Mouse (Mus musculus): ENCODE measurements at regions not wholly inside any gene's neighbourhood (a gene's known extent, or its start where the extent isn't known, plus 50 kb on each side); places are given as distances from the start of the nearest gene placed in this dataset.
A peak's percentile ranks its signal among the peaks of the same experiment; 100 is the strongest.

GRCm38 (mm10) chr12:107723062-107723859, 234.8 kb downstream of the 3110018I06Rik start:
- no peak for DNase-seq (ENCODE audit: low spot score)

- no peak for DNase-seq (ENCODE audit: low spot score)
These were observed 235.5 kb downstream of the 3110018I06Rik start for GRCm38 (mm10) chr12:107723860-107724320.

- DNase-seq (ENCODE audit: low spot score), result no peak
These were observed 236.0 kb downstream of the 3110018I06Rik start for GRCm38 (mm10) chr12:107724467-107724866.

GRCm38 (mm10) chr12:107728865-107729264, 240.4 kb downstream of the 3110018I06Rik start:
- no peak for DNase-seq (ENCODE audit: low spot score)

GRCm38 (mm10) chr12:107729301-107729700, 240.9 kb downstream of the 3110018I06Rik start:
- no peak for DNase-seq (ENCODE audit: low spot score)

GRCm38 (mm10) chr12:107730940-107731339, 242.5 kb downstream of the 3110018I06Rik start:
- DNase-seq (ENCODE audit: low spot score), result no peak

DNA sequence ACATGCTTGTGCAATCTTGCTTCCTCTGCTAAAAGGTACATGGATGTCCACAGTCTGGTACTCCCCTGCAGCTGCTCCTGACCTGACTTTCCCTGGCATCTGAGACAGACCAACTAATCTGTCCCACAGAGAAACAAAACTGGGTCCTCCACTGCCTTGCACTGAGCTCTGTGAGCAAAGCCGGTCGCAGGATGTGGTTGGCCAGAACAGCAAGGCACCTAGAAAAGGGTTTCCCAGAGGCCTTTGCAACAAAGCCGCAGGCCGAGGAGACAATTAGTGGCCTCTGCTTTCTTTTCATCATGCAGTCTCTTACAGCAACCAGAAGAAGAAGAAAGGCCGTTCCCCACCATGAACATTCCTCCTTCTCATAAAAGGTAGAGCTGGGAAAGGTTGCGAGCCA, 246.1 kb downstream of the 3110018I06Rik start:
- no peak for DNase-seq (ENCODE audit: low spot score)

- no peak for DNase-seq (ENCODE audit: low spot score)
These were observed 254.2 kb downstream of the 3110018I06Rik start for GRCm38 (mm10) chr12:107742641-107743040.

DNA sequence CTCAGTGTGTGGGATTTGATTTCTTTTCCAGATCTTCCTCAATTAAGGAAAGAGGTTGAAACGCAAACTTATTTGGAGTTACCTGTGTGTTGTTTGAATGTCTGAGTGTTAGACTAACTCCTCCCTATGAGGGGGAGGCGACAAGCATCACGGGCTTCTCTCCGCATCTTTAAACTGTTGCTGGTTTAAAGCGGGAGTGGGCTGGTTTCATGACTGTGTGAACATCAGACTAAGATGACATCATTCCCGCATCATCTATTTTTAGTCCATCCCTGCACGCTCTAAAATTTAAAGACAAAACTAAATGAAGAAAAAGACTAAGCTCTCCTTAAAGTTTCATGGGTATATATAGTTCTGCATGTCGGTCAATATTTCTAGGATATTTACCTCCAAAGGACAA, 256.4 kb downstream of the 3110018I06Rik start:
- DNase-seq (ENCODE audit: low spot score), result no peak

- no peak for DNase-seq (ENCODE audit: low spot score)
These were observed 254.7 kb downstream of the Bcl11b start for GRCm38 (mm10) chr12:107748481-107749380.

DNA sequence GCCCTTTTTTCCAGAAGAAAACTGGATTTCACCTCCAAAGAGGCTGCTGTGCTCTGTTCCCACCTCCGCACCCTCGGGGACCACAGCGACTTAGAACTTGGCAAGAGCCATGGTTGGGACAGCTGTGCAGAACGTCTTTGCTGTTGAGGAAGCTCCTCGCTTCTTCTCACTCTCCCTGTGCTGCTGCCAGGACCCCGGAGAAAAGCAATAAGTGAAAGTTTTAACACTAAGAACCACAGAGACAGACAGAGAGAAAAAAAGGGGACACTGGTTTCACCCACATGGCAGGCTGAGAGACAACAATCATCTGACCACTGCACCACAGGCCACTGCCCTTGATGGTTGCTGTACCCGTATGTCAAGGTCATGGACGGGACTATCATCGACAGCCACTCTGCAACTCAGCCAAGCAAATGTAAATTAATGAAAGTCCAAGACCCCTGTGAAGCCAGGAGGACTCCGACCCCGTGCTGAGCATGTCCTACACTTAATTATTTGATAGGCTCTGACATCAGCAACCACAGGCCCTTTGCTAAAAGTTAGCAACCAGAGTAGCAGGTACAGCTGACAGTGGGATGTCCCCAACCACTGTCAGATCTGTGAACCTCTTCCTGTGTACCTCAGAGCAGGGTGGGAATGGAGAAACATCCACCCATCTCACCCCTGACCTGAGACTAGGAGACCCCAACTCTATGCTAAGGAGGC, 253.9 kb downstream of the Bcl11b start:
- no peak for DNase-seq (ENCODE audit: low spot score)

GRCm38 (mm10) chr12:107750285-107750927, 253.0 kb downstream of the Bcl11b start:
- DNase-seq (ENCODE audit: low spot score), result no peak

- DNase-seq (ENCODE audit: low spot score), result peak; percentile 42
These were observed 251.3 kb downstream of the Bcl11b start for GRCm38 (mm10) chr12:107752126-107752525.

DNA sequence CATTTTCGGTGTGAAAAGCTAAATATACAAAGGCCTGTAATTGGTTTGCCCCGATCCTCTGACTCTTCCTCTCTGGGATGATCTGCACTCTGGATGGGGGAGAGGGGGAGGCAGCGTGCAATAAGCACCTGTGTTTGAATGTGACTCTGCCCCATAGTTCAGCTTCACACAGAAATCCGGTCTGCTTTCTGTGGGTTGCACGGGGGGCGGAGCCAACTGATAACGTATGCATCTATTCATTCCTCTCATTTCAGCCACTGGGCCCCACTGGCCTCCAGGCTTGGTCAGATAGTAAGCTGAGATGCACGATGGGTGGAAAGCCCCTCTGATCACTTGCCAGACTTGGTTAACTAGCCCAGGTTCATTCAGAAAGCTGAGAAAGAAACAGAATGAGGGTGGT, 250.8 kb downstream of the Bcl11b start:
- DNase-seq (ENCODE audit: low spot score), result no peak

DNA sequence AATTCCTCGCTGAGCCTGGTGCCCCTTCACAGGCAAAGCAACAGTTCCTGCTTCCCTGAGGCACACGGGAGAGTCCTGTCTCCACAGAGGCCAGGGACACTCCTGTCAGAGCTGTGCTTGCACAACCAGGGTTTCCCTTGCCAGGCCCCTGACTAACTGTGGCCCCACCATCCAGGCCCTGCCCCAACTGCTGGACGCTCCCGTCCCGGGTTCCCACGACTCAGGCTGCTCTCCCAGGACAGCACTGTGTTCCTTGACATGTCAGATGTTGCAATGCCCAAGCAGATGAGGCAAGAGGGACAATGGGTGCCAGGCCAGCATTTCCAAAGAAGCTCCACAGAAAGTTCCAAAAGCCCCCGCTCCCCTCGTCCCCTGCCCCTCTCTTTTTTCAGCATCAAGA, 250.4 kb downstream of the Bcl11b start:
- DNase-seq (ENCODE audit: low spot score), result peak; percentile 48

DNA sequence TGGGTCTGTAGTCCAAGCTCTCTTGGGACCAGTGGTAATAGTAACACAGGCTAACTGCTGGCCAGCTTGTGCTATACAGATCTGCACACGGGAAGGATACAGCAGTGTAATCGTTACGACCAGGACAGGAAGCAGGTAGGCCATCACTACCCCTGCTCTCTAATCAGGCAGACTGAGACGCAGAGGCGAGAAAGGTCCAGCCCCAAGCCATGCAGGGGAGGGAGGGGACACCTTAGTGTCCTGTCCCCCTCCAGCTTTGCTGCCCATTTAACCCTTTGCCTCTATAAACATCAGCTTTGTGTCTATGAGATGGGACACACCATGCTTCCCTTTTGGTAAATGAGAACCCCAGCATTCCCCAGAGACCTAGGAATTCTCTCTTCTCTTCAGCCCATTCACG, 249.9 kb downstream of the Bcl11b start:
- DNase-seq (ENCODE audit: low spot score), result no peak

DNA sequence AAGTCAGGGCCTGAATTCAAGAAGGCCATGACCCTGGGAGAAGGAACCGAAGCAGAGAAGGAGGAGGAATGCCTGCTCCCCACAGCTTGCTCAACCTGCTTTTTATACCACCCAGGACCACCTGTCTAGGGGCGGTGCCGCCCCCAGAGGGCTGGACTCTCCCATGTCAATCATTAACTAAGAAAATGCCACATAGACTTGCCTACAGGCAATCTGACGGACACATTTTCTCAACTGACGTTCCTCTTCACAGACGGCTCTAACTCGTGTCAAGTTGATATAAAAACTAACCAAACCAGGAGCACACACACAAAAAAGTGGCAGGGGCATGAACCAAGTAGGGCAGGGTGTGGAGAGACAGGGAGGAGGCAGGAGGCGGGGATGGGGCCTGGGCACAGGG, 248.5 kb downstream of the Bcl11b start:
- no peak for DNase-seq (ENCODE audit: low spot score)

DNA sequence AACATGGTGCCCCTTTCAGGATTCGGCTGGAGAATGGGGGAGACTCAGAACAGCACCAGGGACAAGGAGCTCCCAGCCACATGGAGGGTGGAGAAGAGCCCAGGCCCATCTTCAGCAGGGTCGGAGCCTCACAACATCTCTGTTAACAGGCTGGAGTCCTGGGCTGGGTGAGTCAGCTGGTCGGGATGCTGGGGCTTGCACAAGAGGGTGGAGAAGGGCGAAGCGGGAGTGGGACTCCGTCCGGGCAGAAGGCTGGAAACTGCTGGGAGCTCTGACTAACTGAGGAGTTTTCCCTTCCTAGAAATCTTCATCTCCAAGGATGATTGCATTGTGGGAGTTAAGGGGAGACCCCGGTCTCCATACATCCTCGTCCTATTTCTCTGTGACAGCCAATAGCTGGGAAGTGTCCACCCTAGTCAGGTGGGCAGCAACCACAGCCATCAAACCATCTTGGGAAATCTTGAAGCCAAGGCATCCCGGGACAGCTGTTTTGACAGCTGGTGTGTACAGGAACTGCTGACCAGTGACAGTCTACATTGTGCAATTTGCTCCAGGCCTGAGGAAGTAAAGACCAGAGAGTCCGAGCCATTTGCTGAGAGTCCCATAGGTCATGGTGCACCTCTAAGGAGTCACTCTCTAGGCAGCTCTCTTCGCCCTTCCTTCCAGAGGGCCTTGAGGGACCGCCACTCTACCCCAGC, 247.4 kb downstream of the Bcl11b start:
- DNase-seq (ENCODE audit: low spot score), result peak; percentile 46

DNA sequence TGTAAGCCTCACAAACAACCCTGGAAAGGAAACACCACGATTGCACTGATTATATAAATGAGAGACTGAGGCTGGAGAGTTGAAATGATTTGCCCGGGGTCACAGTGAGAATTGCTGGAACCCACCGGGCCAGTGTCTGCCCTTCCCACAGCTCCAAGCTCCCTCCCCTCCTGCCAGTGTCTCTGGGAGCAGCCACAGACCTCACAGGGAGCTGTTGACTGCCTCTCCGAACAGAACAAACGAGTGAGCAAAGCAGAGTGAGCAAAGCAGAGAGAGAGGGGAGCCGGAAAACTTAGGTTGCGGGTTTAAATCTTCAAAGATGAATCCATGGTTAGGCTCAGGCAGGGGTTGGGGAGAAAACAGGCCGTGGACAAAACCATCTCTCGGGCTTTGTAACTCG, 246.2 kb downstream of the Bcl11b start:
- no peak for DNase-seq (ENCODE audit: low spot score)

DNA sequence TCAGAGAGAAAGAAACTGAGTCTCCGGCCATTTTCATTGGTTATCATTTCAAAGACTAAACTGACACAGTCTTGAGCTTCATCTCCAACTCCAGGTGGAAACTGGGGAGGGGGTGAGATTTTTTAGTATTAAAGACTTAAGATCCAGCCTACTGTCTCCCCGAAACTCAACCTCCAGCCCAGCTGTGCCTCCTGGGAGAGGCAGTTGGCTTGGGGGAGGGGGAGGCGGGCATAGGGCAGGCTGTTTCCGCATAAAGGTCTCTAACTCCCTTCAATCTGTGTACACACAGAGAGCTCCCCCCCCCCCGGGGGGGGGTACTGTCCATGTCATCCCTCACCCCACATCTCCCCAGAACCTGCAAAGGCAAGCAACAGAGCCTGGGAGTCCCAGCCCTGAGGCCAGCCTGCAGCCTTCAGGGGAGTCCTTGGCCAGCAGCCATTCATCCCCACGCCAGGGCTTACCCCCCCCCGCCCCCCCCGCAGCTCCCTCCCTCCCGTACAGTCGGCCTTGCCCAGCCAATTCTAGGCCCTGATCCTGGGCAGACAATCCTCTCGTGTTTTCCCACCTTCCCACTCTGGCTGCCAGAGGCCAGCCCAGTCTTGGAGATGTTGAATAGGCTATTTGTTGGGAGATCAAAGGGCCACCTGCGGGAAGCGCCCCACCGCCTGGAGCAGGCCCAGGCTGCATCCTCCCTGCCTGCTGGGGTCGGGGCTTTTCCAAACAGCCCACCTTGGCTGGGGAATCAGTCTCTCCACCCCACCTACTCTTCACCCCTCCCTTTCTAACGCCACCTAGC, 245.2 kb downstream of the Bcl11b start:
- DNase-seq (ENCODE audit: low spot score), result no peak
